Mouse (Mus musculus): ENCODE data around the gene Cop1.

The Cop1 gene

DNA sequence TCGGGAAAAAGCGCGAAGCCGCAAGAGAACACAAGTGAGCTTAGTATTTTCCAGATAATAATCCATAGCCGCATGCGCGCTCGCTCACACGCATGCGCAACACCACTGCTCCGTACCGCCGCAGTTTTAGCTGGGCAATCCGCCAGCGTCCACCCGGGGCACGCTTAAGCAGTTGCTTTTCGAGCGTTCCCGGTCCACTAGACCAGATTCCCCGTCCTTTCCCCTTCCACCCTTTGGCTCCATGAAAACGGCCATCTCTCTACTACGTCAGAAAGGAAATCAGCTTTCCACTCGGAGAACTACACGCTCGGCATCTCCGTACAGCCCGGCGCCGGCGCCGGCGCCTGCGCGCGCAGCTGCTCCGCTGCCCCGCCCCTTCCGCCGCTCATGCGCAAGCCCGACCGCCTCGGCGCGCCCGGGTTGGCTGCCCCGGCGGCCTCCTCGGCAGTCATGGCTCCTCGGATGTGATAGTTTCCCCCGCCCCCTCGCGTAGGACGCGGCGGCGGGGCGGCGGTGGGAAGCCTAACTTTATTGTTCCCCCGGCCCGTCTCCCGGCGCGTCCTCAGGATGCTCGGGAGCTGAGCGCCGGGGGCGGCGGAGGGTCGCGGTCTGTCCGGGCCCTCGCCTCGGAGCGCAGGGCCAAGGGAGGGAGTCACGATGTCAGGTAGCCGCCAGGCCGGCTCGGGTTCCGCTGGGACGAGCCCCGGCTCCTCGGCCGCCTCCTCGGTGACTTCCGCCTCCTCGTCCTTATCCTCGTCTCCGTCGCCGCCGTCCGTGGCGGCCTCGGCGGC is at the start of gene Cop1:
TSS of gene Cop1 (plus strand) at position 540 of the 791 bp plus-strand sequence.
- peak; percentile 73 for DNase-seq (ENCODE audit: extremely low spot score, low read depth, low spot score)

- no peak for DNase-seq (ENCODE audit: extremely low spot score, low read depth, low spot score)
These were observed 45.4 kb upstream of the Cop1 start for GRCm38 (mm10) chr1:159186741-159187140.

GRCm38 (mm10) chr1:159198603-159199002 is 33.5 kb upstream of the Cop1 start:
- DNase-seq (ENCODE audit: extremely low spot score, low read depth, low spot score): no peak

- DNase-seq (ENCODE audit: extremely low spot score, low read depth, low spot score): no peak
These were observed 32.5 kb upstream of the Cop1 start for GRCm38 (mm10) chr1:159199606-159200005.

GRCm38 (mm10) chr1:159201220-159201619 is 30.9 kb upstream of the Cop1 start:
- DNase-seq (ENCODE audit: extremely low spot score, low read depth, low spot score): no peak

- no peak for DNase-seq (ENCODE audit: extremely low spot score, low read depth, low spot score)
These were observed 20.4 kb upstream of the Cop1 start for GRCm38 (mm10) chr1:159211711-159212110.

- no peak for DNase-seq (ENCODE audit: extremely low spot score, low read depth, low spot score)
These were observed 14.7 kb upstream of the Cop1 start for GRCm38 (mm10) chr1:159217437-159217836.

DNA sequence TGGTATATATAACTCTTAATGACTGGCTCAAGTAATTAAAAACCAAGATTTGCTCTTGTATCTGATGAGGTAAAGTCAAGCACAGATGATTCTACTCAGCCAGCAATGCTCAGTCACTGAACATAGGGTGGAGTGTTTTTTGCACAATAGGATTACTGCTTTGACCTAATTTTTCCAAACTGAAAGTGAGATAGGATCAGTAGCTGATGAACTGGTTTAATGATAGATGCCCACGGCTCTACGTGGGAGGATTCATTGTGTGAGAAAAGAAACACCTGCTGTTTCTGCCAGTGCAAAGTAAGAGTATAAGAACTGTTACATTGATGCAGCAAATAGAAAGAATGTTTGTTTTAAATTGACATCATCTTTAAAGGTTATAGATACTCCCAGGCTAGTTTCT is 10.1 kb upstream of the Cop1 start:
- no peak for DNase-seq (ENCODE audit: extremely low spot score, low read depth, low spot score)

DNA sequence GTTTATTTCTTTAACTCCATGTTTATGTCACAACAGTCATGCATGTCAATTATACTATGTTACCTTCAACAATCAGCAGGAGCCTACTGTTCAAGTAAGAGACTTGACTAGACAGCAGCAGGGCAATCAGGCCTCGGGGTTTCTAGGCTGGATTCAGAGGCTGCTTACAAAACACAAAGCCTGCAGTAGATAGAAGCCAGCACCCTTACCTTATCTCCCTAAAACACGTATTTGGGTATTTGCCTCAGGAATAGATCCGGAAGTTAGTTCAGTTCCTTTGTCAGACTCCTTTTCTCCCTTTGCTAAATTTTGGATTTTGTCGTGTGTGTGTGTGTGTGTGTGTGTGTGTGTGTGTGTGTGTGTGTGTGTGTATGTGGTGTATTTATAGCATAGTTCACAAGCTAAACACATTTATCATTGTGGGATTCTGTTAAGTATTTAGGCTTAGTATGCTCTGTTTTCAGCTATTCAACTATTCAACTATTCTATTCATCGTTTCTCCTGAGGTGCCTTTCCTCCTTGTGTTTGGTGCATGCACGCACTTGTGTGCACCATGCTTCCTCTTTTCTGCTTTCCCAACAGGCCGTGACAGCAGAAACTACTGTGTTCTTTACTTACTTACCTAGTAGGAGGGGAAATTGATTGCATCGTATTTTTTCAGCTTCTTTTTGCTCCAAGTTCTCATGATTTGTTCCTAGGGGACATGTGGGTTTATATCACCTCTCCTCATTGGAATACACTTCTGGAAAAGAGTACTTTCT is 6.9 kb upstream of the Cop1 start:
- no peak for DNase-seq (ENCODE audit: extremely low spot score, low read depth, low spot score)

DNA sequence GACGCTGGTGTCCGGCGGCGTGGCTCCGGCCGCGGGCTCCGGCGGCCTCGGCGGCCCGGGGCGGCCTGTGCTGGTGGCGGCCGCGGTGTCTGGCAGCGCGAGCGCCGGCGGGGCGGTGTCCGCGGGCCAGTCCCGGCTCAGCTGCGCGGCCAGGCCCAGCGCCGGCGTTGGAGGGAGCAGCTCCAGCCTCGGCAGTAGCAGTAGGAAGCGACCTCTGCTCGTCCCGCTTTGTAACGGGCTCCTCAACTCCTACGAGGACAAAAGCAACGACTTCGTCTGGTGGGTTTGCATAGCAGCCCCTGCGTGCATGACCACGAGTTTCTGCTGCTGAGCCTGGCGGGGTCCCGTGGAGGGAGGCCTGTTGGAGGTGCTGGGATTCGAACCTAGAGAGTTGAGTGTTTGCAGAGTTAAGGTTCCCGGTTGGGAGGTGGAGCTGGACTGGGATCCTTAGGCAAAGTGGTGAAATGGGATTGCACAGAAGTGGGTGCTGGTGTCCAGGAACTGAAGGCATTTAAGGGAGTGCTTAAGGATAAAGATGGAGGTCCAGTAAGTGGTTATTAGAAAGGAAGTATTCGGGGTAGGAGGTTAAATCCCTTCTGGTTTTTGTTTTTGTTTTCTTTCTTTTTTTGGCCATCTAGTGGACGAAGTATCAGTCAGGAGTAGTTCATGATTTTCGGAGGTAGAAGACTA is 597 bp downstream of the Cop1 start:
- DNase-seq (ENCODE audit: extremely low spot score, low read depth, low spot score): peak; percentile 31

GRCm38 (mm10) chr1:159233426-159233825 is 1.3 kb downstream of the Cop1 start:
- no peak for DNase-seq (ENCODE audit: extremely low spot score, low read depth, low spot score)

DNA sequence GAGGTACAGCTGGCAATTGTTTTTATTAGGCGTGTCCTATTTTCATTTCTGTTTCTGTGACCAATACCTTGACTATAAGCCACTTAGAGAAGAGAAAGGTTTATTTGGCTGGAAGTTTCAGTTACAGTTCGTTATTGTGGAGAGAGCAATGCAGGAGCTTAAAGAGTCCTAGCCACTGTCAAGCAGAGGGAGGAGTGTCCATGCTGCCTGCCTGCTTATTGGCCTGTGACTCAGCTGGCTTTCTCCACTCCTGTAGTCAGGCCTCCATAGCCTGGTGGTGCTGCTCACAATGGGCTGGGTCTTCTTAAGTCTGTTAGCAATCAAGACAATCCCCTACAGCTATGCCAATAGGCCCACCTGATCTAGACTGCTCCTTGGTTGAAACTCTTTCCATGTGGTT is 2.4 kb downstream of the Cop1 start:
- no peak for DNase-seq (ENCODE audit: extremely low spot score, low read depth, low spot score)

- no peak for DNase-seq (ENCODE audit: extremely low spot score, low read depth, low spot score)
These were observed 3.6 kb downstream of the Cop1 start for GRCm38 (mm10) chr1:159235674-159236073.

DNA sequence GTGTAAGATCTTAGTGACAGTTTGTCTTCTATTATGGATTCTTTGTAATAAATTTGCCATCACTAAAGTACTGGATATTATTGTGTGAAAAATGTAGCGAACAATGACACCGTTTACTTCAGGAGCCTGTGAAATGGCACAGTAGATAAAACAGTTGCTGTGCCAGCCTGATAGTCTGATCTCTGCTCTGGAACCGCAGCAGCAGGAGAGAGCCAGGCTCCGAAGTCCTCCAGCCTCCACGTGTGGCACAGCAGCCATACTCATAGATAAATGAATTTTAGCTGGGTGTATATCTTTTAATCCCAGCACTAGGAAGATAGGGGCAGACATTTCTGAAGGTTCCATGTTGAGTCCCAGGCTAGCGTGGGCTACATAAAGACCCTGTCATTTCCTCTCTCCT is 6.0 kb downstream of the Cop1 start:
- DNase-seq (ENCODE audit: extremely low spot score, low read depth, low spot score): no peak

- no peak for DNase-seq (ENCODE audit: extremely low spot score, low read depth, low spot score)
These were observed 18.2 kb downstream of the Cop1 start for GRCm38 (mm10) chr1:159250320-159250719.

DNA sequence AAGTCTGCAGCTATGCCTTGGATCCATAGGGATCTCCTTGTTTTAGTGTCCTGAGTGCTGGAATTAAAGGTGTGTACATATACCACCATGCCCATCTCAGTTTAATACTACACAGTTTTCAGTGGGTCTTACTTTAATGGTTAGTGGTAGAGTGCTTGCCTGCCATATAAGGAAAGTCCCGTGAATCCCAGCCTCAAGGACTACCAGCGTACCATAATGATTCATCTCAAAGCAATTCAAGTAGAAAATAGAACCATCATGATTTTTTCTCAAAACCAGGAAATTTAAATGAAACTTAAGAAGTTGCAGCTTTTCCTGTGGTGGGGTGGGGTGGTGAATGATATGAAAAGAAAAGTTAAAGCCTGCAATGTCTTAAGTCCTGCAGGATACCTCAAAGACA is 21.0 kb downstream of the Cop1 start:
- no peak for DNase-seq (ENCODE audit: extremely low spot score, low read depth, low spot score)

DNA sequence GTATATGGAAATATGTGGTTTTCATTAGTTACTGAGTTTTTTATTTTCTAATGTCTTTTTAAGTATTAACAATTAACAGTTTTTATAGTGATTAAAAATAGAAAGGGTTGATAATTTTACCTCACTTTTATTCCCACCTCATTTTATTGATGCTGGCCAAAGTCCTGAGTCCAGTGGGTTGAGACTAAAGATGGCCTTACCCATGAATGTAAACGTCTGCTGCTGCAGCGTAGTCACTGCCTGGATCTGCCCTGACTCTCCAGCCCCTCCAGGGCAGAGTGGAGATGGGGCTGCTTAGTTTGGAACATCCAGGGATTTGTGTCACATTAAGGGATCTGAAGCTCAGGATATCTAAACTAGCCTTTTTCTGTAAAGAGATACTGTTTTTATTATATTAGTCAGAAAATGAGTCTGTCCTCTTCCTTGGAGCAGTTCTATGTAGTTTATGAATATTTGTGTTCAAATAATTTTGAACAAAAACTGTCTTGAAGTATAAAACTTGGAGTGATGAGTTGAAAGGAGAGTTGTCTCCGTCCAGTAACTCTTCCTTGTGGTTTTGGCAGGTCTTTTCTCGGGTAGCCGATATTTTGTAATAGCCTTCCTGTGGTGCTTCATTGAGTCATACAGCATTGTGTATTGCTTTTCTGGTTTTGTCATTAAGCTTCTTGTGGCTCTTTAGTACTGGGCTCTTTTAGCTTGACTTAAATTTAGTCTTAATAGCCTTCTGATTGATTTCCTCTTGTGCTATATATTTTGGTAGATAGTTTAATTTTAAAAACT is 23.0 kb downstream of the Cop1 start:
- DNase-seq (ENCODE audit: extremely low spot score, low read depth, low spot score): no peak

- DNase-seq (ENCODE audit: extremely low spot score, low read depth, low spot score): no peak
These were observed 24.4 kb downstream of the Cop1 start for GRCm38 (mm10) chr1:159256543-159256942.

DNA sequence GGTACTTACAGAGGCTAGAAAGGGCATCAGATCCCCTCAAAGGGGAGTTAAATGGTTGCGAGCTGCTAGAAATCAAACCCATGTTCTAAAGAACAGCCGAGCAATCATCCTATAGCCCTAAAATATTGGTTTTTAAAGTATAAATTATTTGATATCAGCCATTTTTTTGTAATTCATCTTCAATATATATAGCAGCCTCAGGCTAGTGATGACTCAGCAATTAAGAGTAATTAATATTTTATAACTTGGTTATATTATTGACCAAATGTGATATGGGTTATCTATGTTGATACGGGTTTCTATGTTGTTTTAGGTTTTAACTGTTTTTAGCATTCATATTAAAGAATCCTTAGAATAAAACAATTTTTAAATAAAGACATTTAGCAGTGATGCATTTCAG is 31.7 kb downstream of the Cop1 start:
- DNase-seq (ENCODE audit: extremely low spot score, low read depth, low spot score): no peak

DNA sequence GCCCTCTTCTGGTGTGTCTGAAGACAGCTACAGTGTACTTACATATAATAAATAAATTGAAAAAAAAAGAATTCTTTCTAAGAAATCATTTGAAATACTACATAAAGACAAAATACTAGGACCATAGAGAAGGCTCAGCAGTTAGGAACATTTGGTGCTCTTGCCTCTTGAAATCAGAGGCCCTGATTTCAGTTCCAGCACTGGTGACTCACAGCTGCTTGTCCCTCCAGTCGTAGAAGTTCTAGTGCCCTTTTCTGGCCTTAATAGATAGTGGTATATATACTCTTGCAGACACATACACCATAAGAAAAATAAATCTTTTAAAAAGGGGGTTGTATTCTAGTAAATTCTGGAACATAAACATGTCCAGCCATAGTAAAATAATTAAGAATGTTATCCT is 48.0 kb downstream of the Cop1 start:
- no peak for DNase-seq (ENCODE audit: extremely low spot score, low read depth, low spot score)

DNA sequence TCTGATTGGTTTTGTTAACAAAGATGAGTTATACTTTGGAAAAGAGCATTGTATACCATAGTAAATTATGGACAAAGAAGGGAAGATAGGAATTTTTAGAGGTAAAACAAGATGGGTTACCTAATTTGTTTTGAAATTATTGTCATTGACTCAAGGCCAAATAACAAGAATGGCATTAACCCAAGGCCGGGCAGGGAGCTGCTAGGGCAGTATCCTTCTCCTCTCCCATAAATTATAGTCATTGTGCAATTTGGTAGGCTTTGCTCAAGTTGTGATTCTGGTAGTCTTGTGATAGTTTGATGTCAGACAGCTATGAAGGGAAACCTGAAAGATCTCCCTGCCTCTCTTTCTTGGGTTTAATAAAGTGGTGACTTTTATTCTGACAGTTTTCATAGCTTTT is 49.7 kb downstream of the Cop1 start:
- no peak for DNase-seq (ENCODE audit: extremely low spot score, low read depth, low spot score)
